Mouse (Mus musculus) kidney, postnatal 0 days (tissue): ENCODE measurements around the gene Cyb5d2. TPM values are rescaled to one million over a fixed set of nuclear protein-coding genes. Genes with fewer than 3 reads are reported as not detected.
A peak's percentile ranks its signal among the peaks of the same experiment; 100 is the strongest.

Experiments used
- ATAC-seq: fragments of 200-750 bp; cut with Nextera tagmentation; replicated peaks from 2 replicates; pipeline ENCODE4 v1.8.0; 2017; ENCODE audit warnings: low read depth, moderate number of reproducible peaks, moderate TSS enrichment, moderate library complexity; ENCODE audit not compliant: low FRiP score
- DNase-seq: peaks from one replicate; pipeline ENCODE4 v3.0.0-alpha.2; 2016; ENCODE audit warnings: low spot score
- H3K27ac ChIP-seq: fragments of 300-500 bp; sonication (generic); 2 replicates; pipeline ENCODE4 v1.5.1; 2014; ENCODE audit warnings: mild to moderate bottlenecking
- H3K27me3 ChIP-seq: fragments of 300-500 bp; sonication (generic); 2 replicates; pipeline ENCODE4 v1.6.1; 2014; ENCODE audit warnings: low read length, mixed read lengths; ENCODE audit not compliant: insufficient read depth
- H3K36me3 ChIP-seq: fragments of 300-500 bp; sonication (generic); 2 replicates; pipeline ENCODE4 v1.6.1; 2014; ENCODE audit warnings: low read length, mixed read lengths; ENCODE audit not compliant: insufficient read depth
- H3K4me1 ChIP-seq: fragments of 300-500 bp; sonication (generic); replicated peaks from 2 replicates; pipeline ENCODE4 v1.6.1; 2014; ENCODE audit warnings: antibody characterized with exemption, low read length, mixed read lengths; ENCODE audit not compliant: insufficient read depth
- H3K4me2 ChIP-seq: fragments of 300-500 bp; sonication (generic); 2 replicates; pipeline ENCODE4 v1.6.1; 2014; ENCODE audit warnings: mild to moderate bottlenecking, low read length, moderate library complexity, mixed read lengths
- H3K4me3 ChIP-seq: fragments of 300-500 bp; sonication (generic); replicated peaks from 2 replicates; pipeline ENCODE4 v1.5.1; 2014; ENCODE audit warnings: low read depth, low read length
- H3K9ac ChIP-seq: fragments of 300-500 bp; sonication (generic); 2 replicates; pipeline ENCODE4 v1.6.1; 2014; ENCODE audit warnings: low read depth, low read length
- H3K9me3 ChIP-seq: fragments of 300-500 bp; sonication (generic); replicated peaks from 2 replicates; pipeline ENCODE4 v1.6.1; 2016; ENCODE audit warnings: low read length, inconsistent platforms, mixed read lengths
- CTCF ChIP-seq: IDR thresholded peaks from 2 replicates; pipeline ENCODE4 v1.5.1; 2016; ENCODE audit warnings: antibody characterized with exemption, low read depth, mild to moderate bottlenecking, moderate library complexity
- WGBS: fragments of 180-500 bp; shearing (Covaris S2); extraction: QIAGEN DNeasy Blood & Tissue Kit; methylation state at CpG from one replicate; pipeline ENCODE4 v1.1.7; 2014; 5-methylcytosine and 5-hydroxymethylcytosine counted together
- polyA plus RNA-seq: library from polyadenylated mRNA; unstranded; fragments of >200 nt; fragmentation: Nextera tagmentation; extraction: Ambion mirVana; gene quantifications from 2 replicates; pipeline ENCODE4 v1.2.1, GENCODE M21; 2015

The Cyb5d2 gene
- polyA plus RNA-seq, 1 experiment from 2014 or later, result 7.2 TPM

DNA sequence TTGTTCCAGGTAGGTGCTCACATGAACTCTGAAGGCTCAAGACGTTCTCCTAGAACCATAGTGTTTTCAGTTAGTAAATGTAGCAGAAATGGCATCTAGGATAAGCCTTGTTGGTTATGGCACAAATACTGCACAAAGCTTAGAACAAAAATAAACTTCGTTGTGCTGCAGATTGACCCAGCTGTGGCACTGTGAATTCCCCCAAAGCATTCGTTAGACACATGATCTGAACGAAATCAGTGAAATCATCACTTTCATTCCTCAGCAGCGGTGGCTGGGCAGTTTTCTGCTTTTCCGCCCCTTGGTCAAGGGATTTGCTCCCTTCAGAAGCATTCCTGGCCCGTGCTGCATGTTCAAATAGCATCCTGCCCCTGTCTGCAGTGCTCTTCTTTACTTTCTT, 22.1 kb upstream of the Cyb5d2 start:
- no peak overlapping the region for H3K9ac ChIP-seq
- 80% methylated on average over 7 of the region's 7 CpGs for WGBS
- TF ChIP-seq CTCF, result no peak

DNA sequence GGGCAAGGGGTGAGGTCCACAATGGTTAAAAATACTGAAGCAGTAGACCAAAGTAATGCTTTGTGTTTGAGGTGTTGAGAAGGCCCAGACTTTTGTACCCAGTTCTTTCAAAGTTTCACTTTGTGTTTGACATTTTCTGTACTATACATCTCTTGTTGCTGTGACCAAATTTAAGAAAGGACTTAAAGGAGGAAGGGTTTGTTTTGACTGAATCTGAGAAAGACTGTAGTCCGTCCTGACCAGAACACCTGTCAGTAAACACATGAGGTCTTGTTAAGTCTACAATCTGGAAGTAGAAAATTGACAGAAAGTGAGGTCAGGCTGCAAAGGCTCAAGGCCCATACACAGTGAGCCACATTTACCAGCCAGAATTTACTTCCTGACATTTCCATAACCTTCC, 20.9 kb upstream of the Cyb5d2 start:
- H3K9ac ChIP-seq, result no peak overlapping the region
- H3K36me3 ChIP-seq, result peaks cover 10% of the 10 kb centered on the region; the same call in 1 of the 2 replicates
- H3K27me3 ChIP-seq, result no peaks in the 10 kb centered on the region
- WGBS, result 92% methylated on average over 1 of the region's 1 CpGs
- H3K4me3 ChIP-seq, result no peak overlapping the region
- no peaks in the 10 kb centered on the region for H3K9me3 ChIP-seq
- TF ChIP-seq CTCF, result no peak
- H3K4me2 ChIP-seq, result no peak overlapping the region
- no peak overlapping the region for H3K27ac ChIP-seq
- no peaks in the 10 kb centered on the region for H3K4me1 ChIP-seq
- DNase-seq, result no peak
- ATAC-seq, result no peak

More for the DNA sequence above, 22.1 kb upstream of the Cyb5d2 start:
- no peak overlapping the region for H3K4me3 ChIP-seq
- no peaks in the 10 kb centered on the region for H3K4me1 ChIP-seq
- no peaks in the 10 kb centered on the region for H3K9me3 ChIP-seq
- H3K27ac ChIP-seq, result no peak overlapping the region
- DNase-seq (no peak), ATAC-seq (no peak)
- H3K4me2 ChIP-seq, result no peak overlapping the region
- H3K36me3 ChIP-seq, result peaks cover 10% of the 10 kb centered on the region; the same call in 1 of the 2 replicates
- no peaks in the 10 kb centered on the region for H3K27me3 ChIP-seq

DNA sequence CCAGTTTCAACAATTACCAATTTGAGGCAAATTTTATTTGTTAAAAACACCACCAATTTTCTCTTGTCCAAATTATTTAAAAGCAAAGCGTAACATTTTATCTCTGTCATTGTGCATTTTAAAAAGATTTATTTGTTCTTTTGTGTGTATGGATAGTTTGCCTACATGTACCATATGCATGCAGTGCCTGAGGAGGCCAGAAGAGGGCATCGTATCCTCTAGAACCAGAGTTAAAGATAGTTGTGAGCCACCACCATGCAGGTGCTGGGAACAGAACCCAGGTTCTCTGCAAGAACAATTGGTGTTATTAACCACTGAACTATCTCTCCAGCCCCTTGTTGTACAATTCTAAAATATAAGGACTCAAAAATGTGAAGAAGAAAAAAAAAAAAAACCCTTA, 18.2 kb upstream of the Cyb5d2 start:
- WGBS, result 83% methylated on average over 2 of the region's 2 CpGs
- H3K4me1 ChIP-seq, result no peaks in the 10 kb centered on the region
- H3K36me3 ChIP-seq, result peaks cover 3% of the 10 kb centered on the region; the same call in 1 of the 2 replicates
- no peaks in the 10 kb centered on the region for H3K27me3 ChIP-seq
- DNase-seq, result no peak
- H3K4me2 ChIP-seq, result no peak overlapping the region
- no peak overlapping the region for H3K9ac ChIP-seq
- no peak overlapping the region for H3K27ac ChIP-seq
- no peak for ATAC-seq
- H3K4me3 ChIP-seq, result no peak overlapping the region
- no peaks in the 10 kb centered on the region for H3K9me3 ChIP-seq
- TF ChIP-seq CTCF, result peak; percentile 31; the same call in 1 of the 2 replicates

DNA sequence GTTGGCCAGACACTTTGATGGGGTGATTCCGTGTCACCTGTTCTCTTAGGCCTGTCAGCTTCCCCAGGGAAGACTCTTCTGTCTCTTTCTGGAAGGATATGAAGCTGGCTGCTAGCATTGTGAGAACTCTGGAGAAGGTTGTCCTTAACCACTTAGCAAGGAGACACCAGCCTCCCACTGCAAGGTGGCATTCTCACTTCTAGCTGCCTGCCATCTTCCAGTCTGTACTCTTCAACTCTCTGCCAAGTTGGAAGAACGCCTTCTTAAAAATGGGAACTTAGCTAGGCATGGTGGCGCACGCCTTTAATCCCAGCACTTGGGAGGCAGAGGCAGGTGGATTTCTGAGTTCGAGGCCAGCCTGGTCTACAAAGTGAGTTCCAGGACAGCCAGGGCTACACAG, 17.7 kb upstream of the Cyb5d2 start:
- ATAC-seq (no peak), DNase-seq (no peak)
- Histone ChIP-seq H3K27me3 (no peaks in the 10 kb centered on the region), H3K4me3 (no peak overlapping the region), H3K27ac (no peak overlapping the region), H3K36me3 (peaks cover under 1% of the 10 kb centered on the region; the same call in 1 of the 2 replicates), H3K4me2 (no peak overlapping the region), H3K9ac (no peak overlapping the region), H3K4me1 (no peaks in the 10 kb centered on the region), H3K9me3 (no peaks in the 10 kb centered on the region)
- WGBS, result 96% methylated on average over 4 of the region's 5 CpGs
- no peak for TF ChIP-seq CTCF

DNA sequence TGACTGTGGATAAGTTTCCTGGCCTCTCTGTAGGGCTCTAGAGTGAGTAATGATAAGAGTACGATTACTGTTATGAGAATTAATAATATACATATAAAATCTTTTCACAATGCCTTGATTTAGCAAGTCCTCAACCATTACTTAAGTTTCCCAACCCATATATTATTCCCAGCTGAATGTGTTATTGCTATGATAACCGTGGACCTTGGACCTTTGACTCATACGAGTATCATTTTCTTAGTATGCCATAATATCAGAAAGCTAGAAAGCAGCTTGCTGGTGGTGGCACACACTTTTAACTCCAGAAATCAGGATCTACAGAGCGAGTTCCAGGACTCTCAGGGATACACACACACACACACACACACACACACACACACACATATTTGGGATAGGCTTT, 12.1 kb upstream of the Cyb5d2 start:
- H3K27ac ChIP-seq, result no peak overlapping the region
- H3K4me2 ChIP-seq, result no peak overlapping the region
- H3K9me3 ChIP-seq, result no peaks in the 10 kb centered on the region
- H3K9ac ChIP-seq, result no peak overlapping the region
- no peaks in the 10 kb centered on the region for H3K27me3 ChIP-seq
- DNase-seq, result no peak
- ATAC-seq, result no peak
- TF ChIP-seq CTCF, result no peak
- no peaks in the 10 kb centered on the region for H3K36me3 ChIP-seq
- WGBS, result 72% methylated on average over 4 of the region's 4 CpGs
- H3K4me3 ChIP-seq, result no peak overlapping the region
- H3K4me1 ChIP-seq, result no peaks in the 10 kb centered on the region

DNA sequence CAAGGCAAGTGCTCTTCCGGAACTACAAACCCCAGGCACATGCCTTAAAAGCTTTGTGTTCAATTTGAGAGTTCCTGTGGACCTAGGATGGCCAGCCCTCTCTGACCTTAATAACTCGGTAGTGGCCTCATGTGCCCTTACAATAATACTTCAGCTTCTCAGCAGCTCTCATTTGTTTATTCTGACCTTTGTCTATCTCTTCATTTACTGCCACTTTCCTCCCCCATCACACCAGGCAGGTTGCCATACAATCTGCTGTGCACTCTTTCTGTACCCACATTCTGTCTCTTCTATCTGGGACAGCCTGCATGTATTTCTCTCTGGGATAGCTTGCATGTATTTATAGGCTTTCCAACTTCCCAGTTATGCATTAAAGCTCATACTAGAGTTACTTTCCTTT, 10.6 kb upstream of the Cyb5d2 start:
- H3K4me3 ChIP-seq, result no peak overlapping the region
- no peak for DNase-seq
- WGBS, result 66% methylated on average over 2 of the region's 2 CpGs
- no peak overlapping the region for H3K27ac ChIP-seq
- no peaks in the 10 kb centered on the region for H3K36me3 ChIP-seq
- H3K4me2 ChIP-seq, result no peak overlapping the region
- no peaks in the 10 kb centered on the region for H3K27me3 ChIP-seq
- no peaks in the 10 kb centered on the region for H3K4me1 ChIP-seq
- no peak for TF ChIP-seq CTCF
- ATAC-seq, result no peak
- H3K9ac ChIP-seq, result no peak overlapping the region
- no peaks in the 10 kb centered on the region for H3K9me3 ChIP-seq

DNA sequence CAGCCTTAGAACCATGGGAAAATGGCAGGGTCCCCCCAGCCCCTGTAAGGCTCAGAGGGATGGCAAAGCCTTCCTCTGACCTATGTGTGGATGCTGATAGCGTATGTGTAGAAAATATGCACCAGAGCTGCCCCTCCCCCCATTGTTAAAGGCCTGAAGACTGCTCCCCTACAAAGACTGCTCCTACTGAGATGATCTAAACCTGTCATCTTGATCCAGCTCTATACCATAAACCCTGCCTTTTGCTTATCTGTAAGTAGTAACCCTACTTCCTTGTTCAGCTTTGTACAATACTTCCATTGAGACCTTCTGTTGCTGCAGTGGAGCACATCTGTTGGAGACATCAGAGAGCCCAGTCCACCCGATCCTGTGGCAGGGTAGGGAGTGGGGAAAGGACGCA, 9.3 kb upstream of the Cyb5d2 start:
- Histone ChIP-seq H3K27me3 (no peaks in the 10 kb centered on the region), H3K4me3 (no peak overlapping the region), H3K27ac (no peak overlapping the region), H3K9me3 (no peaks in the 10 kb centered on the region), H3K4me1 (no peaks in the 10 kb centered on the region), H3K4me2 (no peak overlapping the region), H3K36me3 (no peaks in the 10 kb centered on the region), H3K9ac (no peak overlapping the region)
- ATAC-seq, result no peak
- TF ChIP-seq CTCF, result no peak
- WGBS, result 96% methylated on average over 3 of the region's 3 CpGs
- DNase-seq, result no peak
